Mouse (Mus musculus): Measurements from ENCODE around the gene Olfr1338.

GRCm38 (mm10) chr4:118739574-118739973, 19.0 kb downstream of the Olfr1338 start:
- no peak for TF ChIP-seq CTCF (IDR thresholded peaks at IDR 0.05; ENCODE audit: low read depth, low read length)
- peak; percentile 68; the same call in 1 of the 2 replicates for TF ChIP-seq EP300 (IDR thresholded peaks at IDR 0.05; ENCODE audit: insufficient read depth, low read depth, low read length)
- TF ChIP-seq POLR2A (IDR thresholded peaks at IDR 0.05; ENCODE audit: insufficient read depth, low read length): no peak
